ENCODE assay signal across 9 mouse cellular contexts in genomic region chr10:83337971-83338598, GRCm38 (mm10). TPM values are rescaled to one million over a fixed set of nuclear protein-coding genes. Genes with fewer than 3 reads are reported as not detected.
DNase-seq lines count a peak whose midpoint lies in the region; ATAC-seq and TF ChIP-seq lines count a peak whose summit lies in the region.
"Had no signal": no experiment of that assay in that cellular context is flagged by ENCODE, and none has a peak within 500 bp of the region (broad histone marks: within the 10 kb centered on the region; RNA-seq: fewer than 3 reads in every experiment).

No protein-coding gene starts in this region.

- DNase-seq in kidney, postnatal 25 days = no peak
- no peak for DNase-seq in hindbrain, embryonic 14.5 days (ENCODE audit: low spot score)
- no peak for DNase-seq in retina, postnatal 1 day
- no peak for DNase-seq in right cerebral cortex, adult 2 months (ENCODE audit: low spot score in 2 of 2)
- no peak for DNase-seq in cerebellum, postnatal 36 days

- H3K36me3 ChIP-seq in kidney, embryonic 14.5 days (ENCODE audit: control insufficient read depth, insufficient read depth, low read length) = no peaks in the 10 kb centered on the region
- H3K36me3 ChIP-seq in hindbrain, embryonic 14.5 days (replicated peaks; ENCODE audit: control insufficient read depth, insufficient read depth) = no peaks in the 10 kb centered on the region
- no peaks in the 10 kb centered on the region for H3K36me3 ChIP-seq in midbrain, embryonic 13.5 days

- no peak overlapping the region for H3K27ac ChIP-seq in kidney, embryonic 14.5 days (ENCODE audit: low read depth, low read length)
- peak overlapping the region; percentile 71 for H3K27ac ChIP-seq in bone marrow macrophage, adult 2 months (ENCODE audit: insufficient read depth, low read depth, low read length)
- peak overlapping the region; percentile 87 for H3K27ac ChIP-seq in hindbrain, embryonic 14.5 days
- H3K27ac ChIP-seq in midbrain, embryonic 13.5 days = peak overlapping the region; percentile 82

- peaks cover 39% of the 10 kb centered on the region for H3K27me3 ChIP-seq in kidney, embryonic 14.5 days (ENCODE audit: control insufficient read depth, insufficient read depth, low read length)
- peaks cover 25% of the 10 kb centered on the region for H3K27me3 ChIP-seq in hindbrain, embryonic 14.5 days (ENCODE audit: control insufficient read depth, insufficient read depth, low read length)
- peaks cover 41% of the 10 kb centered on the region for H3K27me3 ChIP-seq in midbrain, embryonic 13.5 days

- H3K4me3 ChIP-seq in kidney, embryonic 14.5 days (ENCODE audit: low read length) = peak overlapping the region; percentile 58
- peak overlapping the region; percentile 68 for H3K4me3 ChIP-seq in bone marrow macrophage, adult 2 months (ENCODE audit: insufficient read depth, low read length)
- H3K4me3 ChIP-seq in hindbrain, embryonic 14.5 days (replicated peaks; ENCODE audit: low read length) = peak overlapping the region; percentile 63
- H3K4me3 ChIP-seq in midbrain, embryonic 13.5 days (replicated peaks) = peak overlapping the region; percentile 69

- TF ChIP-seq POLR2A in bone marrow macrophage, adult 2 months (IDR thresholded peaks at IDR 0.05; ENCODE audit: borderline replicate concordance, low read depth, low read length) = no peak

- peak overlapping the region; percentile 98 for H3K4me2 ChIP-seq in kidney, embryonic 14.5 days (replicated peaks; ENCODE audit: low read depth, low read length)
- peak overlapping the region; percentile 84 for H3K4me2 ChIP-seq in hindbrain, embryonic 14.5 days (replicated peaks)
- peak overlapping the region; percentile 86 for H3K4me2 ChIP-seq in midbrain, embryonic 13.5 days (replicated peaks)

- H3K9me3 ChIP-seq in kidney, embryonic 14.5 days (ENCODE audit: control insufficient read depth, low read length) = no peaks in the 10 kb centered on the region
- no peaks in the 10 kb centered on the region for H3K9me3 ChIP-seq in hindbrain, embryonic 14.5 days (ENCODE audit: control insufficient read depth, low read length)
- H3K9me3 ChIP-seq in midbrain, embryonic 13.5 days = no peaks in the 10 kb centered on the region

- ATAC-seq in kidney, embryonic 14.5 days (ENCODE audit: low FRiP score, low TSS enrichment) = no peak
- no peak for ATAC-seq in hindbrain, embryonic 14.5 days (ENCODE audit: low FRiP score)
- no peak for ATAC-seq in midbrain, embryonic 13.5 days

- peak overlapping the region; percentile 55; the same call in 1 of the 2 replicates for H3K9ac ChIP-seq in kidney, embryonic 14.5 days (ENCODE audit: low read depth, low read length)
- peak overlapping the region; percentile 90 for H3K9ac ChIP-seq in hindbrain, embryonic 14.5 days
- peak overlapping the region; percentile 84 for H3K9ac ChIP-seq in midbrain, embryonic 13.5 days (replicated peaks)

- 0 out of 2 replicates have a peak, but pooled peaks cover 6% of the 10 kb centered on the region for H3K4me1 ChIP-seq in kidney, embryonic 14.5 days (ENCODE audit: control insufficient read depth, insufficient read depth, low read length)
- peaks cover 28% of the 10 kb centered on the region for H3K4me1 ChIP-seq in bone marrow macrophage, adult 2 months (ENCODE audit: control insufficient read depth, insufficient read depth, low read length)
- H3K4me1 ChIP-seq in hindbrain, embryonic 14.5 days (replicated peaks; ENCODE audit: control insufficient read depth, insufficient read depth, low read length) = peaks cover 5% of the 10 kb centered on the region; the same call in 1 of the 2 replicates
- H3K4me1 ChIP-seq in midbrain, embryonic 13.5 days (replicated peaks) = peaks cover 8% of the 10 kb centered on the region; the same call in 1 of the 2 replicates

- TF ChIP-seq CTCF in bone marrow macrophage, adult 2 months (IDR thresholded peaks at IDR 0.05; ENCODE audit: low read depth, low read length) = no peak

- WGBS in kidney, embryonic 14.5 days = 41% methylated on average over 7 of the region's 9 CpGs
- WGBS in hindbrain, embryonic 14.5 days = 48% methylated on average over 8 of the region's 9 CpGs
- WGBS in midbrain, embryonic 13.5 days = 48% methylated on average over 8 of the region's 9 CpGs

RNA-seq across cellular contexts. Expression of gene Slc41a2, which starts 0.4 kb away (rescaled TPM):
- 0.24 and 0.50 TPM in 2 replicates for polyA plus RNA-seq in kidney, embryonic 14.5 days (2014; fragmentation: Nextera tagmentation; extraction: Ambion mirVana)
- polyA plus RNA-seq in bone marrow macrophage, adult 2 months (2012; ENCODE audit: insufficient read depth, insufficient read length, missing spikeins) = 18.8 and 20.4 TPM in 2 replicates
- 14.6 and 19.9 TPM in 2 replicates for polyA plus RNA-seq in hindbrain, embryonic 14.5 days (2014; fragmentation: Nextera tagmentation; extraction: Ambion mirVana)
- polyA plus RNA-seq in midbrain, embryonic 13.5 days (2015; fragmentation: Nextera tagmentation; extraction: Ambion mirVana) = 3.4 TPM in 2 replicates
- polyA plus RNA-seq: erythroblast, embryonic 14.5 days had no signal

RNA-seq across cellular contexts. Expression of gene D10Wsu102e, which starts 21.9 kb away (rescaled TPM):
- 0.69 and 0.89 TPM in 2 replicates for polyA plus RNA-seq in kidney, embryonic 14.5 days (2014; fragmentation: Nextera tagmentation; extraction: Ambion mirVana)
- 0.54 and 0.61 TPM in 2 replicates for polyA plus RNA-seq in bone marrow macrophage, adult 2 months (2012; ENCODE audit: insufficient read depth, insufficient read length, missing spikeins)
- 0.90 and 1.1 TPM in 2 replicates for polyA plus RNA-seq in hindbrain, embryonic 14.5 days (2014; fragmentation: Nextera tagmentation; extraction: Ambion mirVana)
- 0.94 and 0.95 TPM in 2 replicates for polyA plus RNA-seq in midbrain, embryonic 13.5 days (2015; fragmentation: Nextera tagmentation; extraction: Ambion mirVana)
